Mouse (Mus musculus): ENCODE measurements around the gene Insl5.

- no peak for TF ChIP-seq CTCF (IDR thresholded peaks at IDR 0.05; ENCODE audit: borderline replicate concordance, insufficient read depth, low read depth, low read length)
- TF ChIP-seq POLR2A (IDR thresholded peaks at IDR 0.05; ENCODE audit: borderline replicate concordance, insufficient read depth, low read length): no peak
Observed at GRCm38 (mm10) chr4:103027745-103028144, 1.1 kb upstream of the Insl5 start.

All from cerebellum, adult 2 months (tissue).